19 mouse cellular contexts compared by ENCODE assay signal in the genomic region with DNA sequence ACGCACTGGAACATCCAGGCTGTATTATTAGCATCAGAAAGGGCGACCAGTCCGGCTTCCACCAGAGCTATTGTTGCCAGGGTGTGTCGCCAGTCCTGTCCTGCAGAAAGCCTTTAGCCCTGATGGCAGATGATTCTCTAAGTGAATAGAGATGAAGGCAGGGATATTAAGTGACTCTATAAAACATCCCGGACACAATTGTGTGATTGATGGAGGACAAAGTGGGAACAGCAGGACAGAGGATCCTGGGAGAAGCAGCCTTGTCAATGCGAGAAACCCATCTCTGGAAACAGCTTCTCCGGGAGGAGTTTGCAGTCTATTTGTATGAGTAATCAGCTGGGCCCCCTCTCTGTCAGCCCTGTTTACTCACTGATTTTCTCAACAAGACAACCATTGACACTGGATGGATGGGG.
DNase-seq lines count a peak whose midpoint lies in the region; ATAC-seq and TF ChIP-seq lines count a peak whose summit lies in the region.
"Had no signal": no experiment of that assay in that cellular context is flagged by ENCODE, and none has a peak within 500 bp of the region (broad histone marks: within the 10 kb centered on the region; RNA-seq: fewer than 3 reads in every experiment).

No protein-coding gene starts in this region.

- H3K4me2 ChIP-seq in hindbrain, embryonic 14.5 days (replicated peaks) = no peak overlapping the region
- H3K4me2 ChIP-seq in limb, embryonic 11.5 days (ENCODE audit: low read depth, severe bottlenecking) = no peak overlapping the region

- 0% methylated on average over 7 of the region's 7 CpGs for WGBS in hindbrain, embryonic 10.5 days
- WGBS in hindbrain, embryonic 14.5 days = 3% methylated on average over 7 of the region's 7 CpGs
- 2% methylated on average over 7 of the region's 7 CpGs for WGBS in limb, embryonic 11.5 days

- no peak for TF ChIP-seq CTCF in E14TG2a.4 (conservative IDR thresholded peaks at IDR 0.05; ENCODE audit: low read length)

- H3K27ac ChIP-seq in hindbrain, embryonic 10.5 days = no peak overlapping the region
- H3K27ac ChIP-seq in hindbrain, embryonic 14.5 days = no peak overlapping the region
- no peak overlapping the region for H3K27ac ChIP-seq in limb, embryonic 11.5 days (replicated peaks; ENCODE audit: low read depth, low read length)
- H3K27ac ChIP-seq: heart, embryonic 10.5 days; liver, embryonic 14.5 days had no signal

- ATAC-seq in hindbrain, embryonic 14.5 days (ENCODE audit: low FRiP score) = no peak
- ATAC-seq in limb, embryonic 11.5 days (ENCODE audit: insufficient number of reproducible peaks, low FRiP score, low TSS enrichment, low read depth) = no peak

- H3K9me3 ChIP-seq in hindbrain, embryonic 10.5 days = no peaks in the 10 kb centered on the region
- no peaks in the 10 kb centered on the region for H3K9me3 ChIP-seq in hindbrain, embryonic 14.5 days (ENCODE audit: control insufficient read depth, low read length)
- H3K9me3 ChIP-seq in E14TG2a.4 (ENCODE audit: low read length) = no peaks in the 10 kb centered on the region
- no peaks in the 10 kb centered on the region for H3K9me3 ChIP-seq in limb, embryonic 11.5 days (ENCODE audit: control insufficient read depth, low read length)
- H3K9me3 ChIP-seq: heart, embryonic 10.5 days had no signal

- H3K4me1 ChIP-seq in hindbrain, embryonic 10.5 days (replicated peaks) = peaks cover 56% of the 10 kb centered on the region
- H3K4me1 ChIP-seq in hindbrain, embryonic 14.5 days (replicated peaks; ENCODE audit: control insufficient read depth, insufficient read depth, low read length) = peaks cover 14% of the 10 kb centered on the region
- H3K4me1 ChIP-seq in E14TG2a.4 (replicated peaks; ENCODE audit: low read depth, low read length) = peaks cover 82% of the 10 kb centered on the region
- peaks cover 20% of the 10 kb centered on the region for H3K4me1 ChIP-seq in limb, embryonic 11.5 days (ENCODE audit: control insufficient read depth, insufficient read depth, low read length)

- peak; percentile 81 for DNase-seq in hindbrain, embryonic 10.5 days (ENCODE audit: low spot score)
- DNase-seq in hindbrain, embryonic 14.5 days (ENCODE audit: low spot score) = no peak
- DNase-seq in ZHBTc4 (ENCODE audit: low read depth, low spot score) = peak; percentile 96
- DNase-seq in limb, embryonic 11.5 days (ENCODE audit: low spot score) = peak; percentile 52
- no peak for DNase-seq in cerebellum, adult 18-20 months
- DNase-seq in kidney, postnatal 10 days = no peak
- no peak for DNase-seq in left cerebral cortex, adult 18-20 months (ENCODE audit: low spot score in 2 of 2)
- DNase-seq: B cell, adult 2 months; cerebellum, adult 8-10 months; gastrocnemius, postnatal 10 days; heart, postnatal 36 days; kidney, adult 2 months; kidney, postnatal 4 days; left cerebral cortex, postnatal 4 days; lung, postnatal 36 days had no signal

- H3K27me3 ChIP-seq in hindbrain, embryonic 10.5 days (ENCODE audit: insufficient read depth, poor library complexity, severe bottlenecking) = peaks cover 100% of the 10 kb centered on the region
- H3K27me3 ChIP-seq in hindbrain, embryonic 14.5 days (ENCODE audit: control insufficient read depth, insufficient read depth, low read length) = peaks cover 92% of the 10 kb centered on the region
- peaks cover 52% of the 10 kb centered on the region for H3K27me3 ChIP-seq in E14TG2a.4 (ENCODE audit: insufficient read depth, low read length)
- peaks cover 70% of the 10 kb centered on the region for H3K27me3 ChIP-seq in limb, embryonic 11.5 days (ENCODE audit: control insufficient read depth, insufficient read depth, low read length)

- no peaks in the 10 kb centered on the region for H3K36me3 ChIP-seq in hindbrain, embryonic 10.5 days
- no peaks in the 10 kb centered on the region for H3K36me3 ChIP-seq in hindbrain, embryonic 14.5 days (replicated peaks; ENCODE audit: control insufficient read depth, insufficient read depth)
- H3K36me3 ChIP-seq in E14TG2a.4 (ENCODE audit: insufficient read depth, low read length) = no peaks in the 10 kb centered on the region
- no peaks in the 10 kb centered on the region for H3K36me3 ChIP-seq in limb, embryonic 11.5 days (ENCODE audit: control insufficient read depth, insufficient read depth, low read length)
- H3K36me3 ChIP-seq: heart, embryonic 10.5 days had no signal

- peak overlapping the region; percentile 25; the same call in 1 of the 2 replicates for H3K4me3 ChIP-seq in hindbrain, embryonic 10.5 days
- no peak overlapping the region for H3K4me3 ChIP-seq in hindbrain, embryonic 14.5 days (replicated peaks; ENCODE audit: low read length)
- H3K4me3 ChIP-seq in E14TG2a.4 (replicated peaks; ENCODE audit: low read length) = peak overlapping the region; percentile 27
- no peak overlapping the region for H3K4me3 ChIP-seq in limb, embryonic 11.5 days (ENCODE audit: low read depth, low read length)
- H3K4me3 ChIP-seq: heart, embryonic 10.5 days; myocyte had no signal

- H3K9ac ChIP-seq in hindbrain, embryonic 14.5 days = no peak overlapping the region
- H3K9ac ChIP-seq in limb, embryonic 11.5 days (ENCODE audit: low read length) = no peak overlapping the region
- H3K9ac ChIP-seq: liver, embryonic 14.5 days had no signal

Comparison
In these comparisons a context has a peak if more than half of its experiments do, and no peak if none do; other contexts are left out.
1. DNase-seq: peak in hindbrain, embryonic 10.5 days (single experiment), ZHBTc4 (single experiment) and limb, embryonic 11.5 days (single experiment); none in hindbrain, embryonic 14.5 days (single experiment), cerebellum, adult 18-20 months (0 of 2), kidney, postnatal 10 days (single experiment) and left cerebral cortex, adult 18-20 months (0 of 2).
2. H3K4me3 ChIP-seq: peak in hindbrain, embryonic 10.5 days (single experiment) and E14TG2a.4 (single experiment); none in hindbrain, embryonic 14.5 days (single experiment) and limb, embryonic 11.5 days (single experiment).